32 mouse cellular contexts compared by ENCODE assay signal in the genomic region with DNA sequence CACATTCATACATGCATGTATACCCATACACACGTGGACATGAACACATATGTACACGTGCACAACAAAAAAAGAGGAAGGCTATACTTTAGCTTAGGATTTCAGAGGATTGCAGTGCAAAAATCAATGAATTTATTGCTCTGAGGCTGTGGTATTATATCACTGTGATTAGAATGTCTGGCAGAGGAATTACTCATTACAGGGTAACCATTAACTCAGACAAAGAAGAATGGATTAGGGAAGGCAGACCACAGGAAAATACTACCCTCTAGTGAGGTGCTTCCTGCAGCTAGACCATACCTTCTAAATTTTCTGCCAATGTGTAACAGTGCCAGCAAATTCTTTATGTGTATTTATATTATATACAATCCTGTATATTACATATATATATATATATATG.
"Had no signal": no experiment of that assay in that cellular context is flagged by ENCODE, and none has a peak within 500 bp of the region (broad histone marks: within the 10 kb centered on the region; RNA-seq: fewer than 3 reads in every experiment).

No protein-coding gene starts in this region.

- H3K4me1 ChIP-seq: heart, embryonic 10.5 days; heart, embryonic 12.5 days; heart, embryonic 13.5 days; heart, embryonic 15.5 days; hindbrain, embryonic 10.5 days; hindbrain, embryonic 12.5 days; hindbrain, embryonic 13.5 days; hindbrain, embryonic 15.5 days; kidney, embryonic 15.5 days had no signal

- H3K4me2 ChIP-seq: heart, embryonic 11.5 days; heart, embryonic 12.5 days; heart, embryonic 13.5 days; heart, embryonic 15.5 days; hindbrain, embryonic 12.5 days; hindbrain, embryonic 13.5 days; hindbrain, embryonic 14.5 days; hindbrain, embryonic 15.5 days; kidney, embryonic 15.5 days had no signal

- H3K27ac ChIP-seq: heart, embryonic 10.5 days; heart, embryonic 13.5 days; heart, embryonic 15.5 days; hindbrain, embryonic 10.5 days; hindbrain, embryonic 12.5 days; hindbrain, embryonic 13.5 days; hindbrain, embryonic 14.5 days; hindbrain, embryonic 15.5 days; hindbrain, postnatal 0 days; kidney, embryonic 15.5 days; kidney, postnatal 0 days; layer of hippocampus, adult 2 months; left cerebral cortex, adult 2 months had no signal

- H3K4me3 ChIP-seq: heart, embryonic 10.5 days; heart, embryonic 12.5 days; heart, embryonic 13.5 days; heart, embryonic 15.5 days; hindbrain, embryonic 10.5 days; hindbrain, embryonic 12.5 days; hindbrain, embryonic 13.5 days; hindbrain, embryonic 15.5 days; kidney, embryonic 15.5 days; layer of hippocampus, adult 2 months; left cerebral cortex, adult 2 months had no signal

- DNase-seq: heart, postnatal 10 days; heart, postnatal 14 days; heart, postnatal 36 days; heart, postnatal 4 days; kidney, adult 11 months; kidney, adult 18-20 months; kidney, adult 2 months; kidney, adult 9 months; kidney, postnatal 10 days; kidney, postnatal 14 days; kidney, postnatal 25 days; kidney, postnatal 36 days; kidney, postnatal 4 days; layer of hippocampus, adult 9-11 months; layer of hippocampus, postnatal 36 days had no signal

- H3K9me3 ChIP-seq: heart, embryonic 10.5 days; heart, embryonic 12.5 days; heart, embryonic 13.5 days; heart, embryonic 15.5 days; hindbrain, embryonic 10.5 days; hindbrain, embryonic 12.5 days; hindbrain, embryonic 13.5 days; hindbrain, embryonic 15.5 days; kidney, embryonic 15.5 days had no signal

- H3K27me3 ChIP-seq: heart, embryonic 12.5 days; heart, embryonic 13.5 days; heart, embryonic 15.5 days; hindbrain, embryonic 12.5 days; hindbrain, embryonic 13.5 days; hindbrain, embryonic 15.5 days; kidney, embryonic 15.5 days had no signal

- H3K9ac ChIP-seq: heart, embryonic 12.5 days; heart, embryonic 13.5 days; heart, embryonic 15.5 days; hindbrain, embryonic 12.5 days; hindbrain, embryonic 13.5 days; hindbrain, embryonic 14.5 days; hindbrain, embryonic 15.5 days; kidney, embryonic 15.5 days had no signal

- H3K36me3 ChIP-seq: heart, embryonic 10.5 days; heart, embryonic 12.5 days; heart, embryonic 13.5 days; heart, embryonic 15.5 days; hindbrain, embryonic 10.5 days; hindbrain, embryonic 12.5 days; hindbrain, embryonic 13.5 days; hindbrain, embryonic 15.5 days; kidney, embryonic 15.5 days had no signal

- ATAC-seq: hindbrain, embryonic 16.5 days; hindbrain, postnatal 0 days; inflammation-experienced regulatory T-cells, adult 6 months had no signal
